Mouse (Mus musculus): Measurements from ENCODE around the gene Cep95.

Gene Cep95

DNA sequence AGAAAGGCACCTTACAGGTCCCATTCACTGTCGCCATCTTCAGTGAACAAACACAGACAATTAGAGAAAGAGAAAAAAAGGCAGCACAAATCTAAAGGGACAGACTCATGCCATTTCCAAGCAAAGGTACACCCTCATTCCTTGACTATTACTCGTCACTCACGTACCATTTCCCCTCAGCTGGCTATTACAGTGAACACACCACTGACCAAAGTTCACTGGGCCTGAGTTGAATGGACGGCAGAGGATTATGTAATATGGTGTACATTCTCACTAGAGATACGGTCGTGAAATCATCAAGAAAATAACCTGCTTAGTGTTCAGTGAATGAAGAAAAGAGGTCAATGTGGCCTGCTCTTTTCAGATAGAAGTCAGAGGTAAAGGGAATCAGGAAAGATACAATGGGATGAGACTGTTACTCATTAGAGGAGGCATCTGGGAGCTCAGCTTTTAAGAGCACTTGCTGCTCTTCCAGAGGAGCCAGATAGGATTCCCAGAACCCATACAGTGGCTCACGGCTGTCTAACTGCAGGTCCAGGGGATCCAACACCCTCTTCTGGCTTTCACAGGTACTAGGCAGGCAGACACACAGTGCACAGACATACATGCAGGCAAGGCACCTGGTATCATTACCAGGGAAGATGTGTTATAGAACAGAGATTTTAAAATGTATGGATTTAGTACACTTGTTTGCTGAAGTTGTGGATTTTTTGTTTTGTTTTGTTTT, 23.5 kb downstream of the Cep95 start:
- in situ Hi-C loops (cut with MseI, MboI) = no loop called here

- in situ Hi-C loops (cut with MseI, MboI) = no loop called here
Observed at GRCm38 (mm10) chr11:106814601-106815320, 25.7 kb downstream of the Cep95 start.

- in situ Hi-C loops (cut with MseI, MboI) = no loop called here
Observed at GRCm38 (mm10) chr11:106815331-106815730, 26.3 kb downstream of the Cep95 start.

DNA sequence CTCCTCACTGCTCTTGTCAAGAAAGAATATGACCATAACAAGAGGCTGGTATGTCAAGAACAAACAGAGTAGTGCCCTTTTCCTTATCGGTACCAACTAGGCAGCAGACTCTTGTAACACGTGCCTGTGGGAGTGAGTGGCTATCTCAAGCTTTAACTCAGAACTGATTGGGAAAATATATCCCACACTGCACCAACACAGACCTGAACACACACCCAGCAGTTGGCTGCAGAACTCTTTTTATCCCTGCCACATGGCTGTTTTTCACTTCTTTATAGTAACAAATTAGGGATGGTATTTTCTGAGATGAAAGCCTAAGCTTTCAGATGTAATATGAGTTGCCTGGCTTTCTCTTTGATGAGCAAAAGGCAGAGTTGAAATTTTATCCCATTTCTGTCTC, 26.7 kb downstream of the Cep95 start:
- in situ Hi-C loops (cut with MseI, MboI) = no loop called here

GRCm38 (mm10) chr11:106816316-106816715, 27.3 kb downstream of the Cep95 start:
- in situ Hi-C loops (cut with MseI, MboI) = no loop called here

GRCm38 (mm10) chr11:106817156-106817555, 28.1 kb downstream of the Cep95 start:
- in situ Hi-C loops (cut with MseI, MboI) = no loop called here

GRCm38 (mm10) chr11:106817808-106818207, 28.8 kb downstream of the Cep95 start:
- in situ Hi-C loops (cut with MseI, MboI) = no loop called here

- in situ Hi-C loops (cut with MseI, MboI) = no loop called here
Observed at GRCm38 (mm10) chr11:106818341-106818740, 29.3 kb downstream of the Cep95 start.

DNA sequence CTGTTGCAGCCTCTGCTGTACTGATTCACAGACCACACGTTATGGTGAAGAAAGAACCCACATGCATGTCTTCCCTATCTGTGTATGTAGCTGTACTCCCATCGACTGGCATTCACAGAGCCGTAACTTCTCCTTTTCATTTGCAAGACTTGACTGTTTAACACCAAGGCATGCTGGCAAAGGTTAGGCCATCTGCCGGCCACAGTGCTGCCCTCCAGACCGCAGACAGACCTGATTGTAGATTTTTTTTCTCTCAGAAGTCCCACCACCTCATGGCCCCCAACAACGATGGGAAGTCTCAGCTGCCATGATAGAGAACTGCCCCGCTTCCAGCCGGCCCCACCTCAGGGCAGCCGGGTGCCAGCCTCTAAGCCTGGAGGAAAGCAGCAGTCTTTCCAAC, 30.5 kb downstream of the Cep95 start:
- in situ Hi-C loops (cut with MseI, MboI) = no loop called here

DNA sequence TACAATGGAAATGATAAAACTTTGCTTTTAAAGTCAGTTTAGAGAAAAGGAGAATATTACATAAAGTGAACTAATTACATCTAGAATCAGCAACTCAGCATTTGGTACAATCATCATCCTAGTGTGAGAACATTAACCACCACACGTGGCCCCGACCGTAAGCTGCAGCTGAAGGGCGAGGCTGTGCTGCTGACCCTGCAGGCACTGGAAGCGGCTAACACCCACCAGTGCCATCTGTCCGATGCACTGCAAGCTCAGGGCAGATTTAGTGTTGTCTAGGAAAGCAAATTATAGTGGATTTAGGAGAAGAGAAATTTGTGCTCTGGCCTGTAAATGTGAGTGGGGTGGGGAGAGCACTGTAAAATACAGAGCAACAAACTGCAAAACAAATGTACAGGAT, 31.2 kb downstream of the Cep95 start:
- in situ Hi-C loops (cut with MseI, MboI) = no loop called here

DNA sequence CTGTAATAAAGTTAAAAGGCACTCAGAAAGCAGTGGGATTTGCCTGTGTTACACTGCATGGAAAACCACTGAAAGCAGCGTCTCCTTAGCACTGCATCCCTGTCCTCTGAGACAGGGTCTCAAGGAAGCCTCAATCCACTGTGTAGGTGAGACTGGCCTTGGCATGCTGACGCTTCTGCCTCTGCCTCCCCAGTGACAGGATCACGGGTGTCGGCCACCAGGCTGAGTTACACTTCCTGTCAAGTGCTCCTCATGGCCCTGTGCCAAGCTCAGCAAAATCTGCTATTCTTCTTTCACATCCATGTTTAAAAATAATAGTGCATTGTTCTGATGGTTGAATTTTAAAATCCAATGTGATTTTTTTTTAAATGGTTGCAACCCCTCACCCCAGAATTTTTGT, 31.9 kb downstream of the Cep95 start:
- in situ Hi-C loops (cut with MseI, MboI) = no loop called here

DNA sequence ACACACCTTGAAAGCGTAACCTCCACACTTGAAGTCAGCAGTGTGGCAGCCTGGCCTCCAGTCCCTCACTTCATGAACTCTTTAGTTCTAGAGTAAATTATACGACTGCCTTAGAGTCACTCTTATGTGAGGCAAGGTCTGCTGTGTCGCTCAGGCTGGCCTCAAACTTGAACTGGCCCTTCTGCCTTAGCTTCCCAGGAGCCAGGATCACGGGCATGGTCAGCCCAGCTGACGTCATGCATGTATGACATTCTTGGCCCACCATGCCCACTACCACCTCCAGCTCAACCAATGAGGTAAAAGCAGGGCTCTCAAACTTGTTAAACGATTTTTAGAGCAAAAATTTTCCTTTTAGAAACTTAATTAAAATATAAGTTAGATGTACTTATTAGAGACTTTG, 32.3 kb downstream of the Cep95 start:
- in situ Hi-C loops (cut with MseI, MboI) = no loop called here

DNA sequence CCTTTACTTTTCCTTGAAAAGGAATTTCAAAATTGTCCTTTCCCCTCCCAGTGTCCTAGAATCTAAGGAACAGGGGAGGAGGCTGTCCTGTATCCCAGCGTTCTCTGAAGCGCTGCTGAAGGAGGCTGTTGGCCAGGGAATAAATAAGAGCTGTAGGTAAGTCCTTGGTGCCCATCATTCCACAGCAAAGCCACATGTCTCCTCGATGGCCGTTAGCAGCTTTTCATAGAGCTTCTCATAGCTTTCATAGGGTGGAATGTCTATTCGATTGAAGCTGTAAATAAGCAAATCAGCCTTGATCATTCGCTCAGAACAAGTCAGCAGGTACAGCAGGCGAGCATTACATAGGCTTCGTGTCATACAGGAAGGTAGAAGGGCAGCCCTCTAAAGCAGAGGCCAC, 33.4 kb downstream of the Cep95 start:
- in situ Hi-C loops (cut with MseI, MboI) = no loop called here

- in situ Hi-C loops (cut with MseI, MboI) = no loop called here
Observed at GRCm38 (mm10) chr11:106822911-106823310, 33.9 kb downstream of the Cep95 start.

DNA sequence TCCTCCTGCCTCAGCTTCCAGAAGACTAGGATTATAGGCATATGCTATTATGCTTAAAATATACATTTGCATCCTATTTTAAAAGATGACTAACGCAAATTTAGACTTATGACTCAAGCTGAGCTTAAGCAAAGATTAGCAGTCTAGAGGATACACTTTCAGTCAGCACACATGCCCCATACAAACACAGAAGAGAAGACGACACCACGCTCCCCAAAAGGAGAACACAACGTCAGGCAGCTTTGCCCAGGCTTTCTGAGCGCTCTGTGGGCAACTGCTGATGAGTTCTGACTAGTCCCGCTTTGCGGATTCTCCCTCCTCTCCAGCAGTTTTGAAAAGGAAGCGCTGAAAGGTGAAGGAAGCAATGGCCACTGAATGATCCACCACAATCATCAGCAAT, 34.7 kb downstream of the Cep95 start:
- in situ Hi-C loops (cut with MseI, MboI) = no loop called here

DNA sequence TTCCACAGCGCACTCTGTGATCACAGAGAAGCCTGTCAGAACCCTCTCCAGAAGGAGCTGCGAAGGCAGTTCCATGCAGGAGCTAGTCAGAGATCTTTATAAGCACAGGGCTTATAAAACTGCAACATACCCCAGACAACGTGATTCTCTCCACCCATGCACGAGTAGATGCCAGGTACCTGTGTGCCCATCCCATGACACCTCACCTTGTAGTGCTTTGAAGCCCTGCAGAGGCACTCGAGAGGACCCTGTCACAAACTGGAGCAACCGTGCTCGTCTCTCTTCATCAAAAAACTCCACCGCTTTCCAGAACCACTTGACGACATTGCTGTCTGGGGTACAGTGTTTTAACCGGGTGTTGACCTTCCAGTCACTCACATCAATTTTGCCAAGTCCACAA, 35.4 kb downstream of the Cep95 start:
- in situ Hi-C loops (cut with MseI, MboI) = no loop called here

DNA sequence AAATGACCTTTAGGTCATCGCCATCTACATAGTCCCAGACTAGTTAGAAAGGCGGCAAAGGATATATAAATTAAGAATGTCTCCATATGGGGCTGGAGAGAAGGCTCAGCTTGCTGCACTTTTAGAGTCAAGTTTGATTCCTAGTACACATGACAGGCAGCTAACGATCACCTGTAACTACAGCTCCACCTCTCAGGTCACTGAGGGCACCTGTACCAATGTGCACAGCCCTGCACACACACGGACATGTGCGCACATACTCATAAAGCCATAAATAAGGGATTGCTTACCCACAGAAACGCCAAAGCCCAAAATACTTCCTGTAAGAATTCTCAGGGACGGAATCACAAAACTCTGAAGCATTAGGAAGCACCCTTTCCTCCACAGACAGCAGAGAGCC, 39.0 kb downstream of the Cep95 start:
- in situ Hi-C loops (cut with MseI, MboI) = no loop called here

DNA sequence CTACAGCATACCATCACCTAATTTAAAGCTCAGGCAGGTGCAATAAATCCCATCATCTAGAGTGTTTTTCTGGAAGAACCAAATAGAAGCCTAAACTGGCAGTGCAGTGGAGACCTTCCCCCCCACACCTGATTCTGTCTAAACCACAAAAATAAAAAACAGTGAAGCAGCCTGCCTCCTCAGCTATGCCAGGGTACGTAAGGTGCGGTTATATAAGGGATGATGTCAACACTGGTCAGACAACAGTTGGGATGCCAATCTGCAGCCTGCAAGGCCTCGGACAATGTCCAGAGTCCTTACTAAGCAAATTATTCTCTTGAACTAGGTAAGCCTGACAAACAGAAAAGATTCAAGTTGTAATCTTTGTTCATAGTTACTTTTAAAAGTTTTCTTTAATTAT, 53.0 kb downstream of the Cep95 start:
- in situ Hi-C loops (cut with MseI, MboI) = loop anchor here in 1 of 2 experiments (10.0 kb wide), 1 partner anchor 133 kb away; no protein-coding TSS in a partner anchor

DNA sequence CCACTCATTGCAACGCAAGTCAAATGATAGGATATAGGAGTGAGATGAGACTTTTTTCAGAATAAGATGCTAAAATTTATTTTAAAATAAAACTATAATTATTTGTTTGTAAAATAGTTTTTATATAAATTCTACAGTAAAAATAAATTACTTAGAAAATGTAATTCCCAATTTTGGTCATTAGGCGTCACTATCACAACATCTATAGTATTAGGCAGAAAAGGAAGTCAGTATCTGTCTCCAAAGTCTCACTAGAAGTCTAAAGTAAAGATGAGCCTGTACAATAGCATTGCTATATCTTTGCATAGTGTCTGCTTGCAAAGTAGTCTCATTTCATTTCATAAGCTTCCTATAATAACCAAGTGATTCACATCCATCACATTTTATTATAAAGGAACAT, 62.4 kb downstream of the Cep95 start:
- in situ Hi-C loops (cut with MseI, MboI) = no loop called here

All from mouse trophoblast stem cell (cell line).